Mouse (Mus musculus) hematopoietic stem cell, adult 5-6 weeks (primary cell): ENCODE measurements around the gene 4930572O03Rik. TPM values are rescaled to one million over a fixed set of nuclear protein-coding genes. Genes with fewer than 3 reads are reported as not detected.
"Not testable (repeated sequence)": the region's sequence is repeated elsewhere in the genome, so short reads cannot be mapped to it uniquely, and the experiment has no call there.

Source experiments
- ATAC-seq, 2 experiments: fragments of 125-278 bp in 1 of 2; replicated peaks in 1 of 2; 2 replicates each; pipeline ENCODE4 v1.8.0; 2016 to 2017; ENCODE audit warnings: inconsistent platforms in 2 of 2, mild to moderate bottlenecking in 2 of 2, moderate number of reproducible peaks in 2 of 2, low read depth in 1 of 2, moderate TSS enrichment in 1 of 2; ENCODE audit not compliant: low FRiP score in 2 of 2, poor library complexity in 2 of 2, severe bottlenecking in 2 of 2, insufficient read depth in 1 of 2, low TSS enrichment in 1 of 2
- total RNA-seq: library from RNA; stranded (forward); fragments of 172-1452, 232-1000 nt; gene quantifications from 2 replicates; pipeline ENCODE4 v1.2.3, GENCODE M21; 2017

Gene 4930572O03Rik
- total RNA-seq, 1 experiment from 2014 or later, result not detected

DNA sequence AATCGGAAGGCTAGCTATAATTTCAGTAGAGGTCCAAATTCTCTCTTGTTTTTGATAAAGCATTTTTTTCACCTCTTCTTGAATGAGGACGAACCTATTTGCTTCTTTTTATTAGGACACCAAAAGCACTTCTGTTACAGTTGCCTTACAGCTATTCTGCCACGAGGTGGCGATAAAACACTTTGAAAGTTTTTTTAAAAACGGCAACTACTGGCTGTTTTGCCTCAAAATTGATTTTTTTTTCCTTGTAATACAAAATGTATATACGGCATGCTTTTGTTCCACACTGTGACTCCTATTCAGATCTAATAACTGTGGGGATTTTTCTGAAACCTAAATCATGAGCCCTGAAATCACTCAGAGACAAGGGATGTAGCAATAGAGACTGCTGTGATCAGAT lies 11.2 kb downstream of the 4930572O03Rik start:
- not testable (repeated sequence) for ATAC-seq

DNA sequence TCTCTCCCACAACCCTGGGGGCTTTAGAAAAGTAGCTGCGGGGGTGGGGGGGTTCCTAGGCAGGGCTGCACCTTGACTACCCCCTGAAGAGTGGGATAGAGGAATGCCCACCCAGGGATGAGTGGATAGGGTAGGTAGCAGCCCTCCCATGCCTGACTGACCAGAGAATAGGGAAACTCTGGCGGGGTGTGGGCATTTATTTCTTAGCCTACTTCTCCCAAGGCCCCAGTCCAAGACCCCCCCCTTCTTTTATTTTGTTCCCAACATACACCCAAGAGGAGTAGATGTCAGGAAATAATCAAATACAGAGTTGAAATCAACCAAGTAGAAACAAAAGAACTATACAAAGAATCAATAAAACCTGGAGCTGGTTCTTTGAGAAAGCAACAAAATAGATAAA lies 19.2 kb downstream of the 4930572O03Rik start:
- ATAC-seq, result not testable (repeated sequence)

- not testable (repeated sequence) for ATAC-seq
Observed at GRCm38 (mm10) chr5:15630068-15630467, 26.8 kb downstream of the 4930572O03Rik start.

DNA sequence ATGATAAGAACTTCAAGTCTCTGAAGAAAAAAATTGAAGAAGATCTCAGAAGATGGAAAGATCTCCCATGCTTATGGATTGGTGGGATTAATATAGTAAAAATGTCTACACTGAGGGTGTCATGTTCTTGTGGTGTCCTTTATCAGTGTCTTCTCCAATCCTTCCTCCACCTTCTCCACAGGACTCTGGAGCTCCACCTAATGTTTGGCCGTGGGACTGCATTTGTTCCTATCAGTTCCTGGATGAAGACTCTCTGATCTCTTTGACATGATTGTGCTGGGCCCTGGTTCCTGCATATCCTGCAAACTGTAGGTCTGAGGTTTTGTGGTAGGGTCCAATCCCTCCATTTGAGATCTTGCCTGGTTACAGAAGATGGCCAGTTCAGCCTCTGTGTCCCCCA lies 28.7 kb downstream of the 4930572O03Rik start:
- not testable (repeated sequence) for ATAC-seq

GRCm38 (mm10) chr5:15618764-15619163 lies 38.1 kb downstream of the 4930572O03Rik start, which contains the start of gene Speer4d:
TSS of gene Speer4d (plus strand) at chr5:15619064.
- not testable (repeated sequence) for ATAC-seq

DNA sequence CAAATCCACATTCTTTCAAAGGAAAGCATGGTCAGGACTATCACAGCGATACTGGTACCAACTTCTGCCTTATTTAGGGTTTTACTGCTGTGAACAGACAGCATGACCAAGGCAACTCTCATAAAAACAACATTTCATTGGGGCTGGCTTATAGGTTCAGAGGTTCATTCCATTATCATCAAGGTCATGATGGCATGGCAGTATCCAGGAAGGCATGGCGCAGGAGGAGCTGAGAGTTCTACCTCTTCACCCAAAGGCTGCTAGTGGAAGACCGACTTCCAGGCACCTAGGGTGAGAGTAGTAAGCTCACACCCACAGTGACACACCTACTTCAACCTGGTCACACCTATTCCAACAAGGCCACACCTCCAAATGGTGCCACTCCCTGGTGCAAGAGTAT lies 40.7 kb downstream of the 4930572O03Rik start:
- not testable (repeated sequence) for ATAC-seq

DNA sequence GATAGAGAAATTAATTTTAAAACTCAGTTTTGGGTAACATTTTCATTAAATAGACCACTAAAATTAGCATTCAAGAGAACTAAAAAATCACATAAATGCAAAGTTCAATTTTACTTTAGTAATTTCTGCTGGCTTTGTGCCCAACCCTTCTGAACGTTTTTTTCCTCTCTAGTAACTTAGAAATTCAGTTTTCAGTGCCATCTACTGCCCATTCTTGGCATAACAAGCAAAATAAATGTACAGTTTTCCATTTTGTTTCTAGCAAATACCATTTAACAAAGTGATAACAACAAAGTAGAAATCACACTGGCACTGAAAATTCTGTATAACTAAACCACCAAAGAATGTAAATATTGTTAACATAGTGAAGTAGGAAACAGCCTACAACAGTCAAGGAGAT lies 46.2 kb downstream of the 4930572O03Rik start:
- not testable (repeated sequence) for ATAC-seq

DNA sequence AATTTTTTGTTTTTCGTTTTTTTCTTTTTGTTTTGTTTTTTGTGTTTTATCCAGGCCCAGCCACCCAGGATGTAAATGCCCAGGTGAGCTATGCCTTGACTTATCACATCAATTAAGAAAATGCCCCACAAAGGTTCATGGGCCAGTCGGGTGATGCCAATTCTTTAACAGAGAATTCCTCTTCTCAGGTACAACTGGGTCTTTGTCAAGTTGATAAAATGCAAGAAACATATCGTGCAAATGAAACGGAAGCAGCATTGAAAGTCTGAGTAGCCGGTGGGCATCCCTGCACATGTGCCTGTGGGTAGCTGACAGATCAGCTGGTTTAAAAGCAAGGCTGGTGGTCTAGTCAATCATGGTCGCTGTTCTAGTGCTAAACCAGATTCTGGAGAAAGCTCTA lies 50.2 kb downstream of the 4930572O03Rik start:
- not testable (repeated sequence) for ATAC-seq

DNA sequence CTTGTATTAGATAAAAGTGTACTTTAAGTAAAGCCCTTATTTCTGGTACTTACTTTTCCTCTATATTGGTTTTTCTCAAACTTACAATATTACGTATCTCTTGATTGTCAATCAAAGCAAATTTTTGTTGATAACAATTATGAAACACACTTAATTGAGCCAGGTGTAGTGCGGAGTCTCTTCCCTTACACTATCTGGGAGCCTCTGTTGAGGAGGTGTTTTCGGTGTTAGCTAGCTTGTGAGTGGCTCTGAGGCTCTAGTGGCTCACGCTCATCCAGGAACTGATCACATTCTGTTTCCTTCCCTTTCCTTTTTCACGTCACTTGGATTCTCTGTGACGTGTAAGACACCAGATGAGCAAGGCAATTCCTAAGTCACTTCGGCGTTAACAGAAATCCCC lies 53.3 kb downstream of the 4930572O03Rik start:
- ATAC-seq, result not testable (repeated sequence)

DNA sequence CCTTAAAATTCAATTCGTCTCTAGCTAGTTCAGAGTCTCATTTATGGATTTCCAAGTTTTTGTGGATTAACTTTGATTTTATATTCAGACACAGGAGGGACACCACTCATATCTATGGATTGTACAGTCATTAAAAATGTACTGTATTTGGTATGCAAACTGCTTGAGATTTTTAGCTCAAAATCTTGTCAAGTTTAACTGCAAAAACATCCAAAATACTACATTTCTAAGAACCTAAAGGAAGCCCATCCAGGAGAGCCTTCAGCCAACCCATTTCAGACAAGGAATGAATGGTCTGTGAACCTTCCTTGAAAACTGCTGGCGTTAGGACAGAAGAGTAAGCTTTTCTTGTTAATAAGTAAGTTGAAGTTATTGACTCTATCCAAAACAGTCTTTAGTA lies 53.9 kb downstream of the 4930572O03Rik start:
- not testable (repeated sequence) for ATAC-seq

- not testable (repeated sequence) for ATAC-seq
Observed at GRCm38 (mm10) chr5:15602424-15602947, 54.4 kb downstream of the 4930572O03Rik start.

Other genes starting within 250 kb of the 4930572O03Rik start
- gene Gm21149, start 180.5 kb downstream of the 4930572O03Rik start, total RNA-seq, result not detected in 2 replicates
- not detected in 2 replicates for gene Gm21190, start 127.8 kb downstream of the 4930572O03Rik start, total RNA-seq
- not detected in 2 replicates for gene Gm21083, start 79.7 kb downstream of the 4930572O03Rik start, total RNA-seq
- not detected in 2 replicates for gene Speer4d, start 38.0 kb downstream of the 4930572O03Rik start, total RNA-seq
- gene Speer4c, start 57.2 kb upstream of the 4930572O03Rik start, total RNA-seq, result not detected in 2 replicates